Mouse (Mus musculus): ENCODE data around the gene Aip.

- TF ChIP-seq POLR2A (IDR thresholded peaks at IDR 0.05; ENCODE audit: borderline replicate concordance, control insufficient read depth, low read depth, low read length) (no peak), CTCF (IDR thresholded peaks at IDR 0.05; ENCODE audit: control insufficient read depth, insufficient read depth, low read length) (no peak)
Observed at GRCm38 (mm10) chr19:4114551-4114950, 11.1 kb downstream of the Aip start.
